15 mouse cellular contexts compared by ENCODE assay signal in genomic region chr8:120433734-120434133, GRCm38 (mm10).
DNase-seq lines count a peak whose midpoint lies in the region; ATAC-seq and TF ChIP-seq lines count a peak whose summit lies in the region.
"Had no signal": no experiment of that assay in that cellular context is flagged by ENCODE, and none has a peak within 500 bp of the region (broad histone marks: within the 10 kb centered on the region; RNA-seq: fewer than 3 reads in every experiment).

No protein-coding gene starts in this region.

- H3K9ac ChIP-seq in forebrain, embryonic 15.5 days (replicated peaks): no peak overlapping the region
- no peak overlapping the region for H3K9ac ChIP-seq in forebrain, embryonic 14.5 days (ENCODE audit: low read length)
- no peak overlapping the region for H3K9ac ChIP-seq in lung, embryonic 14.5 days
- H3K9ac ChIP-seq in kidney, embryonic 14.5 days (ENCODE audit: low read depth, low read length): no peak overlapping the region
- H3K9ac ChIP-seq: heart, embryonic 12.5 days; hindbrain, embryonic 15.5 days; lung, embryonic 15.5 days; midbrain, embryonic 13.5 days had no signal

- peaks cover 49% of the 10 kb centered on the region for H3K4me1 ChIP-seq in forebrain, embryonic 15.5 days
- H3K4me1 ChIP-seq in forebrain, embryonic 14.5 days (ENCODE audit: control insufficient read depth, insufficient read depth, low read length): peaks cover 37% of the 10 kb centered on the region
- H3K4me1 ChIP-seq in lung, embryonic 14.5 days (ENCODE audit: insufficient read depth): peaks cover 6% of the 10 kb centered on the region; the same call in 1 of the 2 replicates
- peaks cover 28% of the 10 kb centered on the region for H3K4me1 ChIP-seq in kidney, embryonic 14.5 days (ENCODE audit: control insufficient read depth, insufficient read depth, low read length)

- 0 out of 2 replicates have a peak overlapping the region, but pooled peaks have one; percentile 76 for H3K27ac ChIP-seq in forebrain, embryonic 15.5 days (replicated peaks)
- H3K27ac ChIP-seq in forebrain, embryonic 14.5 days (ENCODE audit: low read depth, low read length): no peak overlapping the region
- H3K27ac ChIP-seq in lung, embryonic 14.5 days (ENCODE audit: low read depth): no peak overlapping the region
- H3K27ac ChIP-seq in kidney, embryonic 14.5 days (ENCODE audit: low read depth, low read length): no peak overlapping the region
- H3K27ac ChIP-seq: hindbrain, embryonic 15.5 days; lung, embryonic 15.5 days; midbrain, embryonic 13.5 days had no signal

- no peaks in the 10 kb centered on the region for H3K36me3 ChIP-seq in forebrain, embryonic 15.5 days
- H3K36me3 ChIP-seq in forebrain, embryonic 14.5 days (ENCODE audit: control insufficient read depth, insufficient read depth, low read length): no peaks in the 10 kb centered on the region
- no peaks in the 10 kb centered on the region for H3K36me3 ChIP-seq in lung, embryonic 14.5 days (ENCODE audit: insufficient read depth)
- H3K36me3 ChIP-seq in splenic B cell, adult 2 months (ENCODE audit: control insufficient read depth, insufficient read depth, low read length, poor library complexity, severe bottlenecking): no peaks in the 10 kb centered on the region
- H3K36me3 ChIP-seq in kidney, embryonic 14.5 days (ENCODE audit: control insufficient read depth, insufficient read depth, low read length): no peaks in the 10 kb centered on the region
- H3K36me3 ChIP-seq: heart, embryonic 12.5 days; hindbrain, embryonic 15.5 days; lung, embryonic 15.5 days; midbrain, embryonic 13.5 days had no signal

- no peaks in the 10 kb centered on the region for H3K27me3 ChIP-seq in forebrain, embryonic 15.5 days
- H3K27me3 ChIP-seq in forebrain, embryonic 14.5 days (replicated peaks; ENCODE audit: control insufficient read depth, insufficient read depth, low read length): no peaks in the 10 kb centered on the region
- H3K27me3 ChIP-seq in lung, embryonic 14.5 days (ENCODE audit: insufficient read depth, low read length): no peaks in the 10 kb centered on the region
- H3K27me3 ChIP-seq in splenic B cell, adult 2 months (ENCODE audit: control insufficient read depth, insufficient read depth, low read length, poor library complexity, severe bottlenecking): no peaks in the 10 kb centered on the region
- no peaks in the 10 kb centered on the region; the same call in 1 of the 2 replicates for H3K27me3 ChIP-seq in kidney, embryonic 14.5 days (ENCODE audit: control insufficient read depth, insufficient read depth, low read length)
- H3K27me3 ChIP-seq: hindbrain, embryonic 15.5 days; lung, embryonic 15.5 days had no signal

- H3K4me3 ChIP-seq in forebrain, embryonic 15.5 days: no peak overlapping the region
- H3K4me3 ChIP-seq in forebrain, embryonic 14.5 days (ENCODE audit: low read depth, low read length): no peak overlapping the region
- H3K4me3 ChIP-seq in lung, embryonic 14.5 days (ENCODE audit: low read depth, low read length): no peak overlapping the region
- H3K4me3 ChIP-seq in kidney, embryonic 14.5 days (ENCODE audit: low read length): no peak overlapping the region
- H3K4me3 ChIP-seq: heart, embryonic 12.5 days; hindbrain, embryonic 15.5 days; lung, embryonic 15.5 days; midbrain, embryonic 13.5 days had no signal

- peak; percentile 63 for TF ChIP-seq CTCF in lung, embryonic 14.5 days (IDR thresholded peaks at IDR 0.05; ENCODE audit: low read depth)

- DNase-seq in forebrain, embryonic 14.5 days (ENCODE audit: low spot score): no peak
- peak; percentile 52 for DNase-seq in lung, embryonic 14.5 days
- no peak for DNase-seq in lung, adult 18-20 months
- DNase-seq in R1 (ENCODE audit: low read depth, low spot score): peak; percentile 70
- DNase-seq in splenic B cell, adult 2 months (ENCODE audit: low read depth, low spot score): peak; percentile 35
- no peak for DNase-seq in spleen, postnatal 14 days (ENCODE audit: low spot score in 2 of 2)
- DNase-seq: adrenal gland, adult 8-10 months; cerebellum, adult 11 months; right cerebral cortex, postnatal 14 days had no signal

- no peaks in the 10 kb centered on the region for H3K9me3 ChIP-seq in forebrain, embryonic 15.5 days
- H3K9me3 ChIP-seq in forebrain, embryonic 14.5 days (replicated peaks; ENCODE audit: control insufficient read depth, low read length): peaks cover 3% of the 10 kb centered on the region; the same call in 1 of the 2 replicates
- H3K9me3 ChIP-seq in lung, embryonic 14.5 days (ENCODE audit: low read depth, low read length): peaks cover 6% of the 10 kb centered on the region; the same call in 1 of the 2 replicates
- H3K9me3 ChIP-seq in kidney, embryonic 14.5 days (ENCODE audit: control insufficient read depth, low read length): no peaks in the 10 kb centered on the region
- H3K9me3 ChIP-seq: hindbrain, embryonic 15.5 days; lung, embryonic 15.5 days; midbrain, embryonic 13.5 days had no signal

- no peak for ATAC-seq in forebrain, embryonic 15.5 days (replicated peaks)
- no peak for ATAC-seq in forebrain, embryonic 14.5 days
- ATAC-seq in lung, embryonic 14.5 days (ENCODE audit: insufficient read depth): no peak
- ATAC-seq in kidney, embryonic 14.5 days (ENCODE audit: low FRiP score, low TSS enrichment): no peak
- ATAC-seq: midbrain, embryonic 13.5 days had no signal

- no peak overlapping the region for H3K4me2 ChIP-seq in forebrain, embryonic 15.5 days (replicated peaks)
- H3K4me2 ChIP-seq in forebrain, embryonic 14.5 days (ENCODE audit: low read length): no peak overlapping the region
- H3K4me2 ChIP-seq in lung, embryonic 14.5 days: no peak overlapping the region
- no peak overlapping the region for H3K4me2 ChIP-seq in kidney, embryonic 14.5 days (replicated peaks; ENCODE audit: low read depth, low read length)
- H3K4me2 ChIP-seq: heart, embryonic 12.5 days; hindbrain, embryonic 15.5 days; lung, embryonic 15.5 days; midbrain, embryonic 13.5 days had no signal

- 95% methylated on average over 1 of the region's 1 CpGs for WGBS in forebrain, embryonic 15.5 days
- WGBS in forebrain, embryonic 14.5 days: 100% methylated on average over 1 of the region's 1 CpGs
- WGBS in lung, embryonic 14.5 days: 100% methylated on average over 1 of the region's 1 CpGs
- 93% methylated on average over 1 of the region's 1 CpGs for WGBS in kidney, embryonic 14.5 days

Comparison
In these comparisons a context has a peak if more than half of its experiments do, and no peak if none do; other contexts are left out.
1. DNase-seq: peak in lung, embryonic 14.5 days (single experiment), R1 (single experiment) and splenic B cell, adult 2 months (single experiment); none in forebrain, embryonic 14.5 days (single experiment), lung, adult 18-20 months (0 of 2) and spleen, postnatal 14 days (0 of 2).